ENCODE assay signal across 8 mouse cellular contexts in genomic region chr10:59880029-59880386, GRCm38 (mm10). TPM values are rescaled to one million over a fixed set of nuclear protein-coding genes. Genes with fewer than 3 reads are reported as not detected.
DNase-seq lines count a peak whose midpoint lies in the region; ATAC-seq lines count a peak whose summit lies in the region.

No protein-coding gene starts in this region.

- no peaks in the 10 kb centered on the region for H3K27me3 ChIP-seq in kidney, embryonic 16.5 days (ENCODE audit: insufficient read depth, low read length)
- no peaks in the 10 kb centered on the region for H3K27me3 ChIP-seq in embryonic facial prominence, embryonic 10.5 days (replicated peaks; ENCODE audit: low read depth, poor library complexity, severe bottlenecking)
- H3K27me3 ChIP-seq in intestine, embryonic 16.5 days (replicated peaks; ENCODE audit: control insufficient read depth, insufficient read depth, low read length) = no peaks in the 10 kb centered on the region

- peak; percentile 55 for ATAC-seq in kidney, embryonic 16.5 days (ENCODE audit: low FRiP score, low TSS enrichment)
- peak; percentile 57 for ATAC-seq in intestine, embryonic 16.5 days
- ATAC-seq in monocyte, adult 5-6 weeks (replicated peaks; ENCODE audit: insufficient number of reproducible peaks, low FRiP score, low TSS enrichment, poor library complexity, severe bottlenecking) = peak; percentile 13; the same call in 1 of the 2 replicates

- peak overlapping the region; percentile 99 for H3K27ac ChIP-seq in kidney, embryonic 16.5 days (ENCODE audit: low read length)
- H3K27ac ChIP-seq in embryonic facial prominence, embryonic 10.5 days (replicated peaks) = peak overlapping the region; percentile 100
- peak overlapping the region; percentile 100 for H3K27ac ChIP-seq in intestine, embryonic 16.5 days (ENCODE audit: low read length)

- peak overlapping the region; percentile 74 for H3K4me3 ChIP-seq in kidney, embryonic 16.5 days (ENCODE audit: low read length)
- peak overlapping the region; percentile 94 for H3K4me3 ChIP-seq in embryonic facial prominence, embryonic 10.5 days
- H3K4me3 ChIP-seq in intestine, embryonic 16.5 days (ENCODE audit: low read length) = peak overlapping the region; percentile 94

- WGBS in kidney, embryonic 16.5 days = under 1% methylated on average over 13 of the region's 13 CpGs
- 1% methylated on average over 13 of the region's 13 CpGs for WGBS in embryonic facial prominence, embryonic 10.5 days
- 0% methylated on average over 13 of the region's 13 CpGs for WGBS in intestine, embryonic 16.5 days

- no peak for DNase-seq in kidney, adult 9 months
- DNase-seq in embryonic facial prominence, embryonic 10.5 days (ENCODE audit: low spot score) = no peak
- DNase-seq in adrenal gland, adult (ENCODE audit: inconsistent age in 2 of 2, low spot score in 1 of 2) = no peak
- no peak for DNase-seq in left cerebral cortex, postnatal 25 days (ENCODE audit: low spot score in 2 of 2)
- no peak for DNase-seq in left cerebral cortex, adult 18-20 months (ENCODE audit: low spot score in 2 of 2)

- H3K4me2 ChIP-seq in kidney, embryonic 16.5 days (replicated peaks; ENCODE audit: low read depth, low read length) = peak overlapping the region; percentile 78
- peak overlapping the region; percentile 91 for H3K4me2 ChIP-seq in intestine, embryonic 16.5 days (ENCODE audit: low read depth, low read length)

- peaks cover 15% of the 10 kb centered on the region for H3K4me1 ChIP-seq in kidney, embryonic 16.5 days (ENCODE audit: insufficient read depth, low read length)
- peaks cover 19% of the 10 kb centered on the region for H3K4me1 ChIP-seq in embryonic facial prominence, embryonic 10.5 days
- peaks cover 19% of the 10 kb centered on the region for H3K4me1 ChIP-seq in intestine, embryonic 16.5 days (ENCODE audit: control insufficient read depth, insufficient read depth, low read length)

- H3K9me3 ChIP-seq in kidney, embryonic 16.5 days (ENCODE audit: low read length) = no peaks in the 10 kb centered on the region
- no peaks in the 10 kb centered on the region for H3K9me3 ChIP-seq in embryonic facial prominence, embryonic 10.5 days
- no peaks in the 10 kb centered on the region for H3K9me3 ChIP-seq in intestine, embryonic 16.5 days (ENCODE audit: control insufficient read depth, low read length)

- intact Hi-C loops in left cerebral cortex, postnatal 25 days (cut with DNase I) = no loop called here

- no peaks in the 10 kb centered on the region for H3K36me3 ChIP-seq in kidney, embryonic 16.5 days (ENCODE audit: insufficient read depth, low read length)
- peaks cover 23% of the 10 kb centered on the region for H3K36me3 ChIP-seq in embryonic facial prominence, embryonic 10.5 days (replicated peaks)
- no peaks in the 10 kb centered on the region for H3K36me3 ChIP-seq in intestine, embryonic 16.5 days (ENCODE audit: control insufficient read depth, insufficient read depth, low read length)

- H3K9ac ChIP-seq in kidney, embryonic 16.5 days (replicated peaks; ENCODE audit: low read length) = peak overlapping the region; percentile 94
- peak overlapping the region; percentile 98 for H3K9ac ChIP-seq in intestine, embryonic 16.5 days (ENCODE audit: low read depth, low read length)

RNA-seq across cellular contexts. Expression of gene Dnajb12, which starts 0.7 kb away (rescaled TPM):
- 30.1 and 32.9 TPM in 2 replicates for polyA plus RNA-seq in kidney, embryonic 16.5 days (2015; fragmentation: Nextera tagmentation; extraction: Ambion mirVana)
- polyA plus RNA-seq in embryonic facial prominence, embryonic 10.5 days (2016; fragmentation: Nextera tagmentation; extraction: Ambion mirVana) = 27.0 TPM in 2 replicates
- polyA plus RNA-seq in intestine, embryonic 16.5 days (2015; fragmentation: Nextera tagmentation; extraction: Ambion mirVana) = 26.6 and 27.6 TPM in 2 replicates
- 29.6 to 41.9 TPM (median 30.0 TPM) in 3 replicates for total RNA-seq in monocyte, adult 5-6 weeks (2017)
- 10 to 100 TPM; 49.7 to 52.8 TPM for total RNA-seq in left cerebral cortex, postnatal 25 days (2021)
- total RNA-seq in left cerebral cortex, adult 18-20 months (2021) = 10 to 100 TPM; 47.3 to 49.6 TPM
